Mouse (Mus musculus): ENCODE measurements around the gene Uroc1. TPM values are rescaled to one million over a fixed set of nuclear protein-coding genes. Genes with fewer than 3 reads are reported as not detected.

The Uroc1 gene
- polyA plus RNA-seq, 1 experiment from 2014 or later: not detected

DNA sequence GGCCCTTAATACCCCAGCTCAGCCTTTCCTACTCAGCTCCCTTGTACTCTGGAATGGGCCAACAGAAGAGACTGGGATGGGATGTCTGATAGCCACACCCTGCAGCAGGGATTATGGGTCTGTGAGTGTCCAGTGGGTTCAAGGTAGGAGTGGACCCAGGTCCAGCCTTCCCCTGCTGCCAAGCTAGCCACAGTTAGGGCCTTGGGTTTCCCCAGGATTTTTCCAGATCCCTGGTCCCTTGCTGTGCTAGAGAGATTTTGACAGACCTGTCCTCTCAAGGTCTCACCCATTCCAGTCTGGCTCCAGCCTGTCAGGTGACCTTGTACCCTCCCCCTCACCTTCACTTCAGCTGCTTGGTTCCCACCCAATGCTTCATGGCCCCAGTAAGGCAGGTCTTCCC, 75.5 kb downstream of the Uroc1 start:
- Histone ChIP-seq H3K9me3 (replicated peaks; ENCODE audit: control insufficient read depth, low read length, poor library complexity, severe bottlenecking) (no peaks in the 10 kb centered on the region), H3K27me3 (ENCODE audit: control insufficient read depth, insufficient read depth, low read depth, low read length) (no peaks in the 10 kb centered on the region), H3K9ac (ENCODE audit: low read depth, low read length) (no peak overlapping the region), H3K27ac (ENCODE audit: low read length) (no peak overlapping the region), H3K4me1 (ENCODE audit: control insufficient read depth, insufficient read depth, low read length) (no peaks in the 10 kb centered on the region), H3K4me3 (ENCODE audit: low read depth, low read length) (no peak overlapping the region), H3K4me2 (ENCODE audit: low read length) (no peak overlapping the region), H3K36me3 (ENCODE audit: control insufficient read depth, insufficient read depth, low read length) (peaks cover 2% of the 10 kb centered on the region; the same call in 1 of the 2 replicates)
- no peak for ATAC-seq

DNA sequence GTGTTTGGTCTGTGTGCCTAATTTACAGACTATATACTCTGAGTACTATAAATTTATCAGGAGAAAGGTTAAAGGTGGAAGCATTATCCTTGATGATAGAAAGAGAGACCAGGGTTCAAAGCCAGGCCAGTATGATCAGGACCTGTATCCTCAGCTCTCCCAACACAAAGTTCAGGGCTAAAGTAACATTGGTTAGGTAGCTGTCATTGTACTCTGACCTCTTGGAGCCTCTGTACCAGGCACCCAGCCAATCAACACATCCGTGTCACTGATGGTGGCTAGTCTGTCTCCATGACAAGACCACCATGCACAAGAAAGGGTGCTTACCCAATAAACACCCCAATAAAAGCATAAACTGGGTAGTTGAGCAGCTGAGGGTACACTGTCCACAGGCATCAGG, 77.9 kb downstream of the Uroc1 start:
- H3K4me3 ChIP-seq (ENCODE audit: low read depth, low read length): no peak overlapping the region
- no peaks in the 10 kb centered on the region for H3K4me1 ChIP-seq (ENCODE audit: control insufficient read depth, insufficient read depth, low read length)
- no peak for ATAC-seq
- no peaks in the 10 kb centered on the region for H3K27me3 ChIP-seq (ENCODE audit: control insufficient read depth, insufficient read depth, low read depth, low read length)
- no peak overlapping the region for H3K27ac ChIP-seq (ENCODE audit: low read length)
- H3K36me3 ChIP-seq (ENCODE audit: control insufficient read depth, insufficient read depth, low read length): no peaks in the 10 kb centered on the region
- no peak overlapping the region for H3K9ac ChIP-seq (ENCODE audit: low read depth, low read length)
- 85% methylated on average over 1 of the region's 1 CpGs for WGBS
- no peak overlapping the region for H3K4me2 ChIP-seq (ENCODE audit: low read length)
- no peaks in the 10 kb centered on the region for H3K9me3 ChIP-seq (replicated peaks; ENCODE audit: control insufficient read depth, low read length, poor library complexity, severe bottlenecking)

DNA sequence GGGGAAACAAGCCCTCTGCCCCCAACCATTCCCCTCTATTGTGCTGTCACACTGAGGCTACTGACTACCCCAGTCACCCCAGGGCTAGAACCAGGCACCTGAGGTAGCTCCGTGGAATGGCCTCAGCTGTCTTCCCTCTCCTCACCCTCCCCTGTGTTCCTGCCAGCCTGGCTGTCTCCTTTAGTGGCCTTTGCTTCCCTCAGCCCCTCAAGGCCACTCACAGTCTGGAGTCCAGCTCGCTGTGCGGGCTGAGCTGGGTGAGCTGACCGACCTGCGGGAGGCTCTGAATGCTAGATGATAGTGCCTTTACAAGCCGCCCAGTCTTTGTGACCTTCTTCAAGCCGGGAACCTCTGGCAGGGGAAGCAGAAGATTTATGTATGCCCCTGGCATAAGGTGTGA, 78.8 kb downstream of the Uroc1 start:
- 82% methylated on average over 7 of the region's 7 CpGs for WGBS
- Histone ChIP-seq H3K4me3 (ENCODE audit: low read depth, low read length) (no peak overlapping the region), H3K4me1 (ENCODE audit: control insufficient read depth, insufficient read depth, low read length) (no peaks in the 10 kb centered on the region), H3K27ac (ENCODE audit: low read length) (no peak overlapping the region), H3K36me3 (ENCODE audit: control insufficient read depth, insufficient read depth, low read length) (no peaks in the 10 kb centered on the region), H3K9ac (ENCODE audit: low read depth, low read length) (no peak overlapping the region), H3K9me3 (replicated peaks; ENCODE audit: control insufficient read depth, low read length, poor library complexity, severe bottlenecking) (no peaks in the 10 kb centered on the region), H3K4me2 (ENCODE audit: low read length) (no peak overlapping the region), H3K27me3 (ENCODE audit: control insufficient read depth, insufficient read depth, low read depth, low read length) (no peaks in the 10 kb centered on the region)
- no peak for ATAC-seq

Other genes starting within 250 kb of the Uroc1 start
- not detected in 2 replicates for gene Vmn1r50, start 231.9 kb upstream of the Uroc1 start, polyA plus RNA-seq (2015; fragmentation: Nextera tagmentation; extraction: Ambion mirVana)
- gene Vmn1r51, start 210.7 kb upstream of the Uroc1 start, polyA plus RNA-seq (2015; fragmentation: Nextera tagmentation; extraction: Ambion mirVana): 0.05 TPM in 1 of 2 replicates, not detected in the other
- not detected in 2 replicates for gene Vmn1r52, start 158.5 kb upstream of the Uroc1 start, polyA plus RNA-seq (2015; fragmentation: Nextera tagmentation; extraction: Ambion mirVana)
- gene V1ra8, start 130.5 kb upstream of the Uroc1 start, polyA plus RNA-seq (2015; fragmentation: Nextera tagmentation; extraction: Ambion mirVana): not detected in 2 replicates
- gene Vmn1r53, start 108.8 kb upstream of the Uroc1 start, polyA plus RNA-seq (2015; fragmentation: Nextera tagmentation; extraction: Ambion mirVana): not detected in 2 replicates
- gene Vmn1r54, start 87.0 kb upstream of the Uroc1 start, polyA plus RNA-seq (2015; fragmentation: Nextera tagmentation; extraction: Ambion mirVana): not detected in 2 replicates
- gene BC048671, start 32.1 kb upstream of the Uroc1 start, polyA plus RNA-seq (2015; fragmentation: Nextera tagmentation; extraction: Ambion mirVana): not detected in 2 replicates
- gene Chst13, start 8.1 kb upstream of the Uroc1 start, polyA plus RNA-seq (2015; fragmentation: Nextera tagmentation; extraction: Ambion mirVana): 0.11 TPM in 1 of 2 replicates, not detected in the other
- gene Zxdc, start 36.2 kb downstream of the Uroc1 start, polyA plus RNA-seq (2015; fragmentation: Nextera tagmentation; extraction: Ambion mirVana): 8.8 and 9.2 TPM in 2 replicates
- gene Cfap100, start 95.5 kb downstream of the Uroc1 start, polyA plus RNA-seq (2015; fragmentation: Nextera tagmentation; extraction: Ambion mirVana): 8.4 TPM in 2 replicates
- gene Klf15, start 129.3 kb downstream of the Uroc1 start, polyA plus RNA-seq (2015; fragmentation: Nextera tagmentation; extraction: Ambion mirVana): 12.6 and 17.5 TPM in 2 replicates
- 46.5 and 72.2 TPM in 2 replicates for gene Aldh1l1, start 153.1 kb downstream of the Uroc1 start, polyA plus RNA-seq (2015; fragmentation: Nextera tagmentation; extraction: Ambion mirVana)

Data from midbrain, embryonic 16.5 days (tissue).